Mouse (Mus musculus): Measurements from ENCODE around the gene Pfkfb2. TPM values are rescaled to one million over a fixed set of nuclear protein-coding genes. Genes with fewer than 3 reads are reported as not detected.
"Not testable (repeated sequence)": the region's sequence is repeated elsewhere in the genome, so short reads cannot be mapped to it uniquely, and the experiment has no call there.

Gene Pfkfb2
- polyA plus RNA-seq, 2 experiments from 2014 or later, result 2.7 to 3.9 TPM

DNA sequence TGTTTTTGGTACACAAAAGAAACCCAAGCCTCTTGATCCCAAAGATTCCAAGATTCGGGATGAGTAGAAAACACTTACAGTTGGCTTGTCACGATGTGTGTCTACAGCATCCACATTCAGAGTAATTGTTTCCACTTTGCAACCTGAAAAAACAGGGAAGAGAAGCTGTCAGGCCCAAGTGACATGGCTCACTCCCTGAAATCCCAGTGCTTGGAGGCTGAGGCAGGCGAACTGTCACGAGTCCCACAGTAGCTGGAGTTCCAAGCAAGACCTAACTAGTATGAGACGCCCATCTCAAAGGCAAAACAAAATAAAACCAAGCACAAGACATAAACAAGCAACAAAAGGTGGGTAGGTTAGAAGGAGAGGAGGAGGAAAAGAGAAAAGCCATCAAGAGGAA is 30.5 kb downstream of the Pfkfb2 start:
- ATAC-seq, result no peak

DNA sequence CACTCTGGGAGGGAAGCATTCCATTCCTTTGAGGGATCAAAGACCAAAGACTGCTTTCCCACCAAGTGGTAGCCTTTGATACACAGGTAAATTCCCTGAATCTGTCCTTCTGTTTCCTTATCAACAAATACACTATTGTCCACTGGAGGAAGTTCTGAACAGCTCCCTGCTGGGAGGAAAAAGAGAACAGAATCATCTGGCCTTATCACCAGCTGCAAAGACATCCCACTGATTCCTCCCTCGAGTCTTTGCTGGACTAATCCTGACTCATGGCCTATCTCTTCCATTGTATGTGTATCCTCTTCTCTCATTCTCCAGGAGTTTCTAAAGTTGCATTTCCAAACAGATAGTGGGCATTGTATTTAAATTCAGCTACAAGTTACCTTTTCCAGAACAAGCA is 45.1 kb downstream of the Pfkfb2 start:
- no peak for ATAC-seq

DNA sequence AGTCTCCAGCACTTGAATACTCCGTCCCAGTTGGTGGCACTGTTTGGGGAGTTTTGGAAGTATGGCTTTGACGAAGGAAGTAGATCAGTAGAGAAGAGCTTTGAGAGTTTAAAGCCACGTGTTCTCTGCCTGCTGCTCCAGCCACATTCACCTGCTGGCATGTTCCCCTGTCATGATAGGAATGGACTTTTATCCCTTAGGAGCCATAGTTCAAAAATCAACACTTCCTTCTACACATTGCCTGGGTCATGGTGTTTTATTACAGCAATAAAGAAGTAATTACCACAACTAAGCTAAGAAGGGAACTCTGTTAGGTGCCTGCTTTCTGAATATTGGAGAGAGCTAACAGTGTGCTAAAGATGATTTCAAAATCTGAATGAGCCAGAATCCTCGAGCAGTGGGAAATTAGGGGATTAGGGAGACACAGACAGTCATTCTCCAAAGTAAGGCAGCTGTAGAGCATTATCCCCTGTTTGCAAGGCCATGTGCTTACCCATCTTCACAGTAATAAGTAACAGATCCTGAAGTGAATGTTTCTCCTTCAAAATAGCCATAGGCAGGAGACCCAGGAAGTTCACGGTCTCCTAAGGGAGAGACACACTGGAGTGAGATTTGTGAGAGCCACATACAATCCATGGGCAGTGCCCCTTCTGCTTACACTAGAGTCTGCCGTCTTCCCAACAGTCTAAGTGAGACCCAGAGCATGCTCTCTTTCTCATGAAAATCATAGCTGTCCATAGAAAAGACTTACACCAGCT is 47.2 kb downstream of the Pfkfb2 start:
- ATAC-seq, result no peak

DNA sequence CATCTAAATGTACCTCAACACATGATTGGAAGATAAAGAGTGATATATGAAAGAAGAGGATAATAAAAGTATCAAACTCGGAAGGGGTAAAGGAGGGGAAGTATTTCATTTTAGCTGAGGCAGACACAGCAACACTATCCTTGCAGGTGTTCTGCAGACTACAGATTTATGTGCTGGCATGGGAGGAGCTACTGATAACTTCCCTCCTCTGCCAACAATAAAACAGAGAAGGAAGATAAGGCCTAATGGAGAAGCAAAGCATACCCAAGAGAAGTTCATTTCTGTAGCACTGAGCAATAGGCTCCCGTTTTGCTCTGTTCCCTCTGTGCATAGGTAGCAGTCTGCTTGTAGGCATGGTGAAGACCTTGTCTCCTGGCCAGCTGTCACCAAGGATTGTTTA is 48.0 kb downstream of the Pfkfb2 start:
- ATAC-seq, result no peak

DNA sequence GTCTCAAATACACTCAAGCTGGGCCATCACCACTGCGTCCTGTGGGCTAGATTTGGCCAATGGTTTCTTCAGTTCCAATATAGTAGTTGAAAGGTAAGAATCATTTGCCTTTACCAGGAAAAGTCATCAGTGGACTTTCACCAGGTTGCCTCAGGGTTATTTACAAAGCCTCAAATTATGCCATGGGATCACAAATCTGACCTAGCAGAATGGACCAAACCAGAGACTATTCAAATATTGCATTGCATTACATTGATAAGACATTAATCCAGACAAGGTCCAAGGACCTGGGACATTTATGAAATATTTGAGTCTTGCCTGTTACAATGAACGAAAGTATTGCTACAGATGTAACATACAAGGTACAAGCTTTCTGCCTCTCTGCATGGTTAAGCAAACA is 50.5 kb downstream of the Pfkfb2 start:
- no peak for ATAC-seq

DNA sequence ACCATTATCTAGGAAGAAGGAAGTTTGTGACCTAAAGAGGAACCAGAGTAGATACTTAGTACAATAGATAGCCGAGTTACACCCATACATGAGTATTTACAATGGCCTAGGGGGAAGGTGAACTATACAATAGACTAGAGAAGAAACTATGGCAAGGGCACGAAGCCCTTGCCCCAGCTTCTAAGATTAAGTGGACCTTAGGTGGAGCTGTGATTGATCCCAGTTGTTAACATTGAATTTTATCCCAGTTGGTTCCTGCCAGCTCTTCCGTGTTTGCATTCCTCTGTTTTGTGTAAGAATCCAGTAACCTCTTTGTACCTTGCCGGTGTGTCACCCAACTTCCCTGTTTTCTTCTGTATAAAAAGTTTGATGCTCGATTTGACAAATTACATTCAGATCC is 65.5 kb downstream of the Pfkfb2 start:
- not testable (repeated sequence) for ATAC-seq

DNA sequence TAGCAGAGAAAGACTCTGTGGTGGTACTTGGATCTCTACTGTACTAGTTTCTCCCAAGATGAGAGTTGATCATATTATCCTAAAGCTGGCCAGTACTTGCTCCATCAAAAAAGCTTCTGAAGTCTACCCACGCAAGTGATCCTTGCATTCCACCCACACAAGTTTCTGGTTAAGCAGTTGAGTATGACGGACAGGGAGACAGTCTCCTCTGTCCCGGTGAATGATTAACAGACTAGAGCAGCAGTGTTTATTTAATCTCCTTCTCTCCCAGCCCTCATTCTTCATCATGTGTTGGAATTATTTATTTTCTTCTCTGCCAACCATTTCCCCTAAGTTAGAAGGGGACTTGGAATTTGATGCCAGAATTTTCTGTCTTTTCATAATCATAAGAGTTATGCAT is 67.6 kb downstream of the Pfkfb2 start, which contains the start of gene C4bp:
Gene C4bp (minus strand): TSS at position 179 of the 400 bp plus-strand sequence.
- ATAC-seq, result no peak

DNA sequence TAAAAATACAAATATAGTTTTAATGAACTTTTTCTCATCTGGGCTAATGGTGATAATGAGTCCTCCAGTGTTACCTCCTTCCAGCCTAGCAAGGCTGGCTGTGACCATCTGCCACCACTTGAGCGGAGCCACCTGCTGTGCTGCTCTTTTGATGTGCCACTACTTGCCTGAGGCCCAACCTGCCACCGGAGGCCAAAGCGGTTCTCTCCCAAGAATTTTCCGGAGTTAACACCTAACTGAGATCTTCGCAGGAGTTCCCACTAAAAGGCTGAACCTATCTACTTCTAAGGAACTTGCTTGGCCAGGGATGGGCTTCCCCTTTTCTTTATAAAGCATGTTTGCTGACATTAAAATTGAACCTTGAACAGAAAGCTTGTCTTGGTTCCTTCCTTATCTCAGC is 69.4 kb downstream of the Pfkfb2 start:
- not testable (repeated sequence) for ATAC-seq

DNA sequence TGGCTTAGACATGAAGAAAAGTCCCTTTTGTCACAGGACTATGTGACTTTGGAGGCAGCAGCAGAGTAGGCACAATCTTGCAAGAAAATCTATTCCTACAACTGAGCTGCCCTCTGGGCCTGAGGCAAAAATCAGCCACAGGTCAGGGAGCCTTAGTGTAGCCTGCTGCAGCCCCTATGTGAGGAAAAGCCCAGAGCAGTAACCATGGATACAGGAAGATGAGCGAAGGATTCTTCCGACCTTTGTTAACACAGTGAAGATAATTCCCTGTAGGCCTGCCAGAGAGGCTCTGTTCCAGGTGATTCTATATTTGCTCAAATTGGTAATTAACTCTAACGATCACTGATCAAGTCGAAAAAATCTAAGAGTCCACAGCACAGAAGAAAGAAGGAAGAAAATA is 85.0 kb downstream of the Pfkfb2 start:
- no peak for ATAC-seq

DNA sequence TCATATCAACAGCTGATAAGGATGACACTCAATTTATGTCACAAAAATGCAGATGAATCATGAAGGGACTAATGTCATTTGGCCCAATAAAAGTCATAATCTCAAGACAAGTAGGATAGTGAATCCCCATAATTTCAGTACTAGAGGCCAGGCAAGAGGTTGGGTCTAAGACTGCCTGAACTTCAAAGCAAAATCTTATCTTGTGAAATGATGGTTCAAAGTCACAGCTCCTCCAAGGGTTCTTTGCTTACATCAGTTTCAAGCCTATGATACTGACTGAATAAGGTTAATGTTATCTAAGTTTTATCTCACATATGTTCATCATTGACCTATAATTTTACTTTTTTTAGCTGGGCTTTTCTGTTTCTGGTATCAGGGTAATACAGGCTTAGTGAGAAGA is 88.1 kb downstream of the Pfkfb2 start:
- ATAC-seq, result no peak

Other genes starting within 250 kb of the Pfkfb2 start
- not detected for gene Zp3r, start 99.6 kb downstream of the Pfkfb2 start, polyA plus RNA-seq (2017; shearing (Covaris generic))
- gene C4bp, start 67.6 kb downstream of the Pfkfb2 start, polyA plus RNA-seq (2017; shearing (Covaris generic)), result not detected
- not detected for gene Gm29427, start 13.5 kb downstream of the Pfkfb2 start, polyA plus RNA-seq (2017; shearing (Covaris generic))
- gene Yod1, start 11.9 kb downstream of the Pfkfb2 start, polyA plus RNA-seq (2017; shearing (Covaris generic)), result 10 to 100 TPM; 19.3 to 20.3 TPM
- gene AA986860, start 2.7 kb upstream of the Pfkfb2 start, polyA plus RNA-seq (2017; shearing (Covaris generic)), result under 1 TPM; 0.25 to 0.34 TPM
- not detected for gene Fcamr, start 71.6 kb upstream of the Pfkfb2 start, polyA plus RNA-seq (2017; shearing (Covaris generic))
- under 1 TPM in 1 of 2 experiments, not detected in 1; 0.19 TPM for gene Pigr, start 97.4 kb upstream of the Pfkfb2 start, polyA plus RNA-seq (2017; shearing (Covaris generic))
- 1 to 10 TPM in 1 of 2 experiments, under 1 TPM in 1; 0.56 to 6.0 TPM for gene Fcmr, start 136.4 kb upstream of the Pfkfb2 start, polyA plus RNA-seq (2017; shearing (Covaris generic))
- not detected for gene Il24, start 158.2 kb upstream of the Pfkfb2 start, polyA plus RNA-seq (2017; shearing (Covaris generic))
- gene Il20, start 182.2 kb upstream of the Pfkfb2 start, polyA plus RNA-seq (2017; shearing (Covaris generic)), result not detected
- not detected for gene Il19, start 210.9 kb upstream of the Pfkfb2 start, polyA plus RNA-seq (2017; shearing (Covaris generic))